9 mouse cellular contexts compared by ENCODE assay signal in the genomic region with DNA sequence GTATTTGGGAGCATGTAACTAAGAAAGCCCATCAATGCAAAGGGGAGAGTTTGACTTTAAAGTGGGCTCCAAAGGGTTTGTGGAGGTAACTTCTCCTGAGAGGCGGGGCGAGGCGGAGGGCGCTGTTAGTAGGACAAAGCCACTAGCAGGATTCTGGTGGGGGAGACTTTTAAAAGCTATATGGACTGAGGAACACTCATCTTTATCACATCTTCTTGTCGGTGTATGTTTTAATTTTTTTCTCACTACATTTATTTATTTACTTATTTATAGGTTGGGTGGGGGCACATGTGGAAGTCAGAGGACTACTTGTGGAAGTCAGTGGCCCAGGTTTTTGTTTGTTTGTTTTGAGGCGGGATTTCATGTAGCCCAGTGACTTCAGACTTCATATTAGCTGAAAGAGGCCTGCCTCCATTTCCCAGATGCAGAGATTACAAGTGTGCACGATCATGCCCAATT. TPM values are rescaled to one million over a fixed set of nuclear protein-coding genes. Genes with fewer than 3 reads are reported as not detected.
DNase-seq lines count a peak whose midpoint lies in the region; ATAC-seq lines count a peak whose summit lies in the region.
"Had no signal": no experiment of that assay in that cellular context is flagged by ENCODE, and none has a peak within 500 bp of the region (broad histone marks: within the 10 kb centered on the region; RNA-seq: fewer than 3 reads in every experiment).

No protein-coding gene starts in this region.

- H3K9me3 ChIP-seq in lung, embryonic 16.5 days (ENCODE audit: control insufficient read depth, low read length): no peaks in the 10 kb centered on the region
- no peaks in the 10 kb centered on the region for H3K9me3 ChIP-seq in embryonic facial prominence, embryonic 10.5 days
- H3K9me3 ChIP-seq in intestine, embryonic 16.5 days (ENCODE audit: control insufficient read depth, low read length): no peaks in the 10 kb centered on the region
- no peaks in the 10 kb centered on the region for H3K9me3 ChIP-seq in neural tube, embryonic 13.5 days

- 29% methylated on average over 7 of the region's 7 CpGs for WGBS in lung, embryonic 16.5 days
- 38% methylated on average over 7 of the region's 7 CpGs for whole genome bisulfite sequencing in embryonic facial prominence, embryonic 10.5 days
- 28% methylated on average over 7 of the region's 7 CpGs for WGBS in intestine, embryonic 16.5 days
- 48% methylated on average over 7 of the region's 7 CpGs for WGBS in neural tube, embryonic 13.5 days

- intact Hi-C loops in gastrocnemius, postnatal 36 days (cut with DNase I): no loop called here

- peaks cover 12% of the 10 kb centered on the region for H3K4me1 ChIP-seq in lung, embryonic 16.5 days (replicated peaks; ENCODE audit: control insufficient read depth, insufficient read depth, low read length)
- H3K4me1 ChIP-seq in embryonic facial prominence, embryonic 10.5 days: peaks cover 39% of the 10 kb centered on the region
- H3K4me1 ChIP-seq in intestine, embryonic 16.5 days (ENCODE audit: control insufficient read depth, insufficient read depth, low read length): peaks cover 9% of the 10 kb centered on the region
- H3K4me1 ChIP-seq in neural tube, embryonic 13.5 days (replicated peaks): peaks cover 15% of the 10 kb centered on the region

- H3K36me3 ChIP-seq in lung, embryonic 16.5 days (ENCODE audit: control insufficient read depth, insufficient read depth, low read length): no peaks in the 10 kb centered on the region
- H3K36me3 ChIP-seq in embryonic facial prominence, embryonic 10.5 days (replicated peaks): no peaks in the 10 kb centered on the region
- H3K36me3 ChIP-seq in intestine, embryonic 16.5 days (ENCODE audit: control insufficient read depth, insufficient read depth, low read length): no peaks in the 10 kb centered on the region
- H3K36me3 ChIP-seq in neural tube, embryonic 13.5 days: no peaks in the 10 kb centered on the region

- H3K27ac ChIP-seq in lung, embryonic 16.5 days (ENCODE audit: low read length): peak overlapping the region; percentile 96
- H3K27ac ChIP-seq in embryonic facial prominence, embryonic 10.5 days (replicated peaks): peak overlapping the region; percentile 90
- peak overlapping the region; percentile 87 for H3K27ac ChIP-seq in intestine, embryonic 16.5 days (ENCODE audit: low read length)
- 0 out of 2 replicates have a peak overlapping the region, but pooled peaks have one; percentile 59 for H3K27ac ChIP-seq in neural tube, embryonic 13.5 days (replicated peaks)

- peak overlapping the region; percentile 86 for H3K4me2 ChIP-seq in lung, embryonic 16.5 days (ENCODE audit: low read depth, low read length)
- peak overlapping the region; percentile 87 for H3K4me2 ChIP-seq in intestine, embryonic 16.5 days (ENCODE audit: low read depth, low read length)
- peak overlapping the region; percentile 64 for H3K4me2 ChIP-seq in neural tube, embryonic 13.5 days

- peak overlapping the region; percentile 56 for H3K4me3 ChIP-seq in lung, embryonic 16.5 days (ENCODE audit: low read length)
- H3K4me3 ChIP-seq in embryonic facial prominence, embryonic 10.5 days: peak overlapping the region; percentile 58
- H3K4me3 ChIP-seq in intestine, embryonic 16.5 days (ENCODE audit: low read length): peak overlapping the region; percentile 56
- H3K4me3 ChIP-seq in neural tube, embryonic 13.5 days: peak overlapping the region; percentile 39

- DNase-seq in lung, adult 18-20 months: no peak
- DNase-seq in embryonic facial prominence, embryonic 10.5 days (ENCODE audit: low spot score): no peak
- no peak for DNase-seq in ovary, postnatal 14 days (ENCODE audit: low spot score)
- no peak for DNase-seq in frontal cortex, adult 2 months (ENCODE audit: extremely low spot score in 1 of 2, low spot score in 1 of 2)
- DNase-seq in gastrocnemius, postnatal 36 days: no peak

- no peaks in the 10 kb centered on the region for H3K27me3 ChIP-seq in lung, embryonic 16.5 days (ENCODE audit: control insufficient read depth, insufficient read depth, low read depth, low read length)
- no peaks in the 10 kb centered on the region for H3K27me3 ChIP-seq in embryonic facial prominence, embryonic 10.5 days (replicated peaks; ENCODE audit: low read depth, poor library complexity, severe bottlenecking)
- H3K27me3 ChIP-seq in intestine, embryonic 16.5 days (replicated peaks; ENCODE audit: control insufficient read depth, insufficient read depth, low read length): no peaks in the 10 kb centered on the region
- no peaks in the 10 kb centered on the region for H3K27me3 ChIP-seq in neural tube, embryonic 13.5 days

- peak; percentile 3; the same call in 1 of the 2 replicates for ATAC-seq in lung, embryonic 16.5 days (ENCODE audit: low read depth)
- ATAC-seq in intestine, embryonic 16.5 days: 0 out of 2 replicates have a peak, but pooled peaks have one; percentile 12
- ATAC-seq in neural tube, embryonic 13.5 days (ENCODE audit: low read depth): peak; percentile 10; the same call in 1 of the 2 replicates

- H3K9ac ChIP-seq in lung, embryonic 16.5 days (ENCODE audit: low read length): peak overlapping the region; percentile 70
- peak overlapping the region; percentile 78 for H3K9ac ChIP-seq in intestine, embryonic 16.5 days (ENCODE audit: low read depth, low read length)
- peak overlapping the region; percentile 66 for H3K9ac ChIP-seq in neural tube, embryonic 13.5 days

RNA-seq across cellular contexts. Expression of a gene that starts 0.3 kb away (rescaled TPM):
- polyA plus RNA-seq in lung, embryonic 16.5 days (2015; fragmentation: Nextera tagmentation; extraction: Ambion mirVana): 12.9 TPM in 2 replicates
- 22.4 and 24.4 TPM in 2 replicates for polyA plus RNA-seq in embryonic facial prominence, embryonic 10.5 days (2016; fragmentation: Nextera tagmentation; extraction: Ambion mirVana)
- 8.6 and 8.8 TPM in 2 replicates for polyA plus RNA-seq in intestine, embryonic 16.5 days (2015; fragmentation: Nextera tagmentation; extraction: Ambion mirVana)
- polyA plus RNA-seq in neural tube, embryonic 13.5 days (2015; fragmentation: Nextera tagmentation; extraction: Ambion mirVana): 24.4 and 28.8 TPM in 2 replicates
- polyA plus RNA-seq in frontal cortex, adult 2 months (2012; rRNA removed): 27.8 and 32.2 TPM in 2 replicates
- 1 to 10 TPM; 1.5 to 1.8 TPM for total RNA-seq in gastrocnemius, postnatal 36 days (2021)
- total RNA-seq: hematopoietic stem cell, adult 5-6 weeks had no signal

RNA-seq across cellular contexts. Expression of a gene that starts 1.0 kb away (rescaled TPM):
- 0.26 and 0.36 TPM in 2 replicates for polyA plus RNA-seq in lung, embryonic 16.5 days (2015; fragmentation: Nextera tagmentation; extraction: Ambion mirVana)
- polyA plus RNA-seq in embryonic facial prominence, embryonic 10.5 days (2016; fragmentation: Nextera tagmentation; extraction: Ambion mirVana): 0.71 and 1.0 TPM in 2 replicates
- polyA plus RNA-seq in intestine, embryonic 16.5 days (2015; fragmentation: Nextera tagmentation; extraction: Ambion mirVana): 0.09 TPM in 1 of 2 replicates, not detected in the other
- polyA plus RNA-seq in neural tube, embryonic 13.5 days (2015; fragmentation: Nextera tagmentation; extraction: Ambion mirVana): not detected in 2 replicates
- polyA plus RNA-seq in frontal cortex, adult 2 months (2012; rRNA removed): 0.04 TPM in 1 of 2 replicates, not detected in the other
- total RNA-seq in gastrocnemius, postnatal 36 days (2021): not detected
- total RNA-seq: hematopoietic stem cell, adult 5-6 weeks had no signal

RNA-seq across cellular contexts. Expression of a gene that starts 35.6 kb away (rescaled TPM):
- polyA plus RNA-seq in lung, embryonic 16.5 days (2015; fragmentation: Nextera tagmentation; extraction: Ambion mirVana): 17.4 and 21.7 TPM in 2 replicates
- 27.2 and 31.0 TPM in 2 replicates for polyA plus RNA-seq in embryonic facial prominence, embryonic 10.5 days (2016; fragmentation: Nextera tagmentation; extraction: Ambion mirVana)
- 16.0 and 16.8 TPM in 2 replicates for polyA plus RNA-seq in intestine, embryonic 16.5 days (2015; fragmentation: Nextera tagmentation; extraction: Ambion mirVana)
- 17.4 and 17.8 TPM in 2 replicates for polyA plus RNA-seq in neural tube, embryonic 13.5 days (2015; fragmentation: Nextera tagmentation; extraction: Ambion mirVana)
- polyA plus RNA-seq in frontal cortex, adult 2 months (2012; rRNA removed): 7.9 and 8.4 TPM in 2 replicates
- total RNA-seq in gastrocnemius, postnatal 36 days (2021): 1 to 10 TPM; 1.8 TPM

RNA-seq across cellular contexts. Expression of a gene that starts 45.4 kb away (rescaled TPM):
- polyA plus RNA-seq in lung, embryonic 16.5 days (2015; fragmentation: Nextera tagmentation; extraction: Ambion mirVana): 0.49 and 0.78 TPM in 2 replicates
- 0.68 and 0.69 TPM in 2 replicates for polyA plus RNA-seq in embryonic facial prominence, embryonic 10.5 days (2016; fragmentation: Nextera tagmentation; extraction: Ambion mirVana)
- polyA plus RNA-seq in intestine, embryonic 16.5 days (2015; fragmentation: Nextera tagmentation; extraction: Ambion mirVana): 0.64 and 0.70 TPM in 2 replicates
- 1.9 and 2.3 TPM in 2 replicates for polyA plus RNA-seq in neural tube, embryonic 13.5 days (2015; fragmentation: Nextera tagmentation; extraction: Ambion mirVana)
- polyA plus RNA-seq in frontal cortex, adult 2 months (2012; rRNA removed): 0.38 and 0.40 TPM in 2 replicates
- total RNA-seq in gastrocnemius, postnatal 36 days (2021): not detected
